Mouse (Mus musculus): ENCODE measurements around the gene Ubash3b. TPM values are rescaled to one million over a fixed set of nuclear protein-coding genes. Genes with fewer than 3 reads are reported as not detected.

The Ubash3b gene
- polyA plus RNA-seq, 1 experiment from 2014 or later, result 12.1 TPM

DNA sequence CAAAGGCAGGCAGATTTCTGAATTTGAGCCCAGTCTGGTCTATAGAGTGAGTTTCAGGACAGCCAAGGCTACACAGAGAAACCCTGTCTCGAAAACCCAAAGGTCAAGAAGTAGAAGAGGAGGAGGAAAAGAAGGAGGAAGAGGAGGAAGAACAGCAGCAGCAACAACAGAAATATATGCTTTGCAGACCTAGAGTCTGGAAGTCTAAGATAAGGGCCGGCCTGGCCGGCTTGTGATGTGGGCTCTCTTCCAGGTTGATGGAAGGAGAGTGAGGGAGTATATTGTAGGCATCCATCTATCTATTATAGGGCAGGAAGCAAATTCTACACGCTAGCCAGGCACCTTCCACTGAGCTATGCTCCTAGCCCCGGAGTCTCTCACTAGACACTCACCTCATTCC lies 92.0 kb downstream of the Ubash3b start:
- no peak for ATAC-seq (replicated peaks; ENCODE audit: insufficient number of reproducible peaks, low FRiP score, low TSS enrichment, low read depth)
- DNase-seq (ENCODE audit: low spot score), result no peak
- Histone ChIP-seq H3K9me3 (replicated peaks; ENCODE audit: control insufficient read depth, low read length) (no peaks in the 10 kb centered on the region), H3K9ac (replicated peaks; ENCODE audit: low read length) (no peak overlapping the region), H3K4me1 (ENCODE audit: control insufficient read depth, insufficient read depth, low read length) (no peaks in the 10 kb centered on the region), H3K27ac (replicated peaks; ENCODE audit: low read depth, low read length) (no peak overlapping the region), H3K27me3 (ENCODE audit: control insufficient read depth, insufficient read depth, low read length) (no peaks in the 10 kb centered on the region), H3K4me2 (ENCODE audit: low read depth, low read length) (no peak overlapping the region), H3K4me3 (ENCODE audit: low read depth, low read length) (no peak overlapping the region), H3K36me3 (replicated peaks; ENCODE audit: control insufficient read depth, insufficient read depth, low read depth, low read length) (no peaks in the 10 kb centered on the region)
- 91% methylated on average over 5 of the region's 5 CpGs for WGBS

DNA sequence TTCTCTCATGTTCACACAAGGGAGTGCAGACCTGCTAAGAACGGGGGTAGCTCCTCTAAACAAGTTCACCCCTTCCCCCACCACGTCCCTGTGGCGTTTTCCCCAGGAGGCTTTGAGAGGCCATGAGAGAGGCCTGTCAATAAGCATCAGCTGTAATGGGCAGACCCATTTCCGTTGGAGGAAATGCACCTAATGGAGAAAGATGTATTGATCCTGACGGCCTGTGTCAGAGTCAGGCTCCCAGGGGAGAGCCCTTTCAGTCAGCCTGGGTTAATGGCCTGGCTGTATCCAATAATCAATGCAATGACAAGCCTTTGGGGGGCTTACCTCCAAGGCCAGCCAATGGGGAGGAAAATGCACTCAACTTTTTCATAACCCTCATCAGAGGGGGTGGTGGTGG lies 100.1 kb downstream of the Ubash3b start:
- H3K36me3 ChIP-seq (replicated peaks; ENCODE audit: control insufficient read depth, insufficient read depth, low read depth, low read length), result no peaks in the 10 kb centered on the region
- no peak overlapping the region for H3K9ac ChIP-seq (replicated peaks; ENCODE audit: low read length)
- WGBS, result 34% methylated on average over 5 of the region's 5 CpGs
- H3K9me3 ChIP-seq (replicated peaks; ENCODE audit: control insufficient read depth, low read length), result no peaks in the 10 kb centered on the region
- ATAC-seq (replicated peaks; ENCODE audit: insufficient number of reproducible peaks, low FRiP score, low TSS enrichment, low read depth) (no peak; the same call in 1 of the 2 replicates), DNase-seq (ENCODE audit: low spot score) (no peak)
- no peak overlapping the region for H3K4me2 ChIP-seq (ENCODE audit: low read depth, low read length)
- H3K27me3 ChIP-seq (ENCODE audit: control insufficient read depth, insufficient read depth, low read length), result no peaks in the 10 kb centered on the region
- no peak overlapping the region for H3K27ac ChIP-seq (replicated peaks; ENCODE audit: low read depth, low read length)
- H3K4me1 ChIP-seq (ENCODE audit: control insufficient read depth, insufficient read depth, low read length), result no peaks in the 10 kb centered on the region; the same call in 1 of the 2 replicates
- no peak overlapping the region for H3K4me3 ChIP-seq (ENCODE audit: low read depth, low read length)

DNA sequence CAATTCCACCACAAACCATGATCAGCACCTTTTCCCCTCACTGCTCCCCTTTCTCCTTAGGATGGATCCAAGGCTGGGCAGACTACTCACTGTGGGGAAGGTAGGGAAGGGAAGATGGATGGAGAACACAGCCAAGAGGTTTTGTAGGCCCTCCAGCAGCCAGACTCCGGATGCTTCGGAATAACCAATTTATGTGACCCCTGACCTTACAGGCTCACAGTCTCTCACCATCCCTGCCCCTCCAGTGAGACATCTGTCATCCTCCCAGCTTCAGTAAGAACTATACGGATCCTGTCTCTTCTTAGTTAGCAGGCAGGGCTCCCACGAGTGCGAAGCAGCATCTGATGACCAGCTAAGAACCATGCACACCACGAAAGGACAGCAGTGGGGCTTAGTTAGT lies 100.9 kb downstream of the Ubash3b start:
- Histone ChIP-seq H3K9ac (replicated peaks; ENCODE audit: low read length) (no peak overlapping the region), H3K4me3 (ENCODE audit: low read depth, low read length) (no peak overlapping the region), H3K4me1 (ENCODE audit: control insufficient read depth, insufficient read depth, low read length) (no peaks in the 10 kb centered on the region; the same call in 1 of the 2 replicates), H3K27me3 (ENCODE audit: control insufficient read depth, insufficient read depth, low read length) (no peaks in the 10 kb centered on the region), H3K9me3 (replicated peaks; ENCODE audit: control insufficient read depth, low read length) (no peaks in the 10 kb centered on the region), H3K27ac (replicated peaks; ENCODE audit: low read depth, low read length) (no peak overlapping the region), H3K36me3 (replicated peaks; ENCODE audit: control insufficient read depth, insufficient read depth, low read depth, low read length) (no peaks in the 10 kb centered on the region), H3K4me2 (ENCODE audit: low read depth, low read length) (no peak overlapping the region)
- WGBS, result 67% methylated on average over 6 of the region's 6 CpGs
- no peak for DNase-seq (ENCODE audit: low spot score)
- no peak for ATAC-seq (replicated peaks; ENCODE audit: insufficient number of reproducible peaks, low FRiP score, low TSS enrichment, low read depth)

DNA sequence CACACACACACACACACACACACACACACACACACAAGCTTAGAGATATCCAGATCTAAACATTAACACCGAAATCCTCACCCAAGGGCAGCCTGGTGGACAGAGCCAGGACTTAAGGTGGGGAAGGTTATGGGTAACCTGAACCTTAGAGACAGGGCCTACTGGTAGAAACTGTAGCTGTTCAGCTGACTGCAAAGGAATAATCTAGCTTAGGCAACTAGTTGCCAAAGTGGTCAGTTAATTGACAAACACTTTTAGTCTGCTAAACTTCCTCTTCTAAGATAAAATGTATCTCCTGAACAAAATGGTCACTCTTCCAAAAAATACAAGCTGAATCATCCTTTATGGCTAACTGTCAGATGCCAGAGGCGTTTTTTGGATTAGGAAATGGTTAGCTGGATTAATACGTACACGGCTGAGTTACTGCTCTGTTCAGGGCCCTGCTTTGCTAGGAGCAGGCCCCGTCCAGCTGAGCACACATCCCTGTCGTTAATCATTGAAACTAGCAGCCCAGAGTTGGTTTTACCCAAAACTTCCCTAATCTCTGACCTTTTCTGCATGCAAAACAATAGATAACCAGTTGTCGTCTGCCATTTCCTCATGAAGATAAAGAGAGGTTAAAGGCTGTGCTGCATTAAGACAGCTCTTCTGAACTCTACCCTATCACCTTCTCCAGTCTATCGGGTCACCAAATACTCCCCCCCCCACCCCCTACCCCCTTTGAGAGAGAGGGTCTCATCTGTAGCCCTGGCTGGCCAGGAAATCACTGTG lies 102.5 kb downstream of the Ubash3b start:
- Histone ChIP-seq H3K9ac (replicated peaks; ENCODE audit: low read length) (no peak overlapping the region), H3K4me2 (ENCODE audit: low read depth, low read length) (no peak overlapping the region), H3K27me3 (ENCODE audit: control insufficient read depth, insufficient read depth, low read length) (no peaks in the 10 kb centered on the region), H3K4me1 (ENCODE audit: control insufficient read depth, insufficient read depth, low read length) (no peaks in the 10 kb centered on the region; the same call in 1 of the 2 replicates), H3K4me3 (ENCODE audit: low read depth, low read length) (no peak overlapping the region), H3K27ac (replicated peaks; ENCODE audit: low read depth, low read length) (no peak overlapping the region), H3K36me3 (replicated peaks; ENCODE audit: control insufficient read depth, insufficient read depth, low read depth, low read length) (no peaks in the 10 kb centered on the region), H3K9me3 (replicated peaks; ENCODE audit: control insufficient read depth, low read length) (no peaks in the 10 kb centered on the region)
- WGBS, result 71% methylated on average over 8 of the region's 8 CpGs
- ATAC-seq (replicated peaks; ENCODE audit: insufficient number of reproducible peaks, low FRiP score, low TSS enrichment, low read depth), result no peak
- DNase-seq (ENCODE audit: low spot score), result no peak

DNA sequence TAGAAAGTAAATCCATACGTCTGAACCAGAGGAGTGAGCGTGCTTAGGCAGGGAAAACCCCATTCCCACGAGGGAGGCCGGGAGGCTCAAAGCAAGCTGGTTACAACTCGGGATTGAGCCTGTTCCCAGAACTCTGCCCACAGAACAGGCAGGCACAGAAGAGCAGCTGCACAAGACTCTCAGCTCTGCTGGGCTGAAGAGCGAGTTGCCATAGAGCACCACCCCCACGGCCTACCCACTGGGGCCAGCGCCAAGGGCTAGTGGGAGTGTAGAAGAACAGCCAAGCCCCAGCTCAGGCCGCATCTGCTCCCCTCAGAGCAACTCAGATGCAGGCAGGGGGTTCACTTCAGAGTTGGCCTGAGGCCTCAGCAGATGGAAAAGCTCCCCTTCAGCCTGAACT lies 107.3 kb downstream of the Ubash3b start:
- WGBS, result 86% methylated on average over 9 of the region's 9 CpGs
- H3K27ac ChIP-seq (replicated peaks; ENCODE audit: low read depth, low read length), result no peak overlapping the region

DNA sequence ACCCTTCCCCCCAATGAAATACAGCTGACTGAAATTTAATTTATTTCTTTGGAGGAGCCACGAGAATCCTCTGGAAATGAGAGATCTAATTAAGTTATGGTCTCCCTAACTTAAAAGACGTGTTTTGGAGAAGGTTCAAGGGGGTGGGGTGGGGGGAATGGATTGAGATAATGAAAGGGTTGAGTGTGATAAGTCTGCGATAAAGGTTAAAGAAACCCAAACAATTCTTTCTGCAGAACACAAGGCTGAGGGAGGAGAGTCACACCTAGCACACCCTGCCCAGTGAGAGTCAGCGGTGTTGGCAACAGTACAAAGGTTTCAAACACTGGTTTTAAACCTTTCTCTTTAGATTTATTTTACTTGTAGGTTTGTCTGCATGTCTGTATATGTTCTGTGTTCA lies 108.0 kb downstream of the Ubash3b start:
- H3K4me2 ChIP-seq (ENCODE audit: low read depth, low read length), result no peak overlapping the region
- H3K9ac ChIP-seq (replicated peaks; ENCODE audit: low read length), result no peak overlapping the region
- no peak overlapping the region for H3K4me3 ChIP-seq (ENCODE audit: low read depth, low read length)
- WGBS, result 68% methylated on average over 4 of the region's 4 CpGs
- H3K27me3 ChIP-seq (ENCODE audit: control insufficient read depth, insufficient read depth, low read length), result no peaks in the 10 kb centered on the region
- no peak for ATAC-seq (replicated peaks; ENCODE audit: insufficient number of reproducible peaks, low FRiP score, low TSS enrichment, low read depth)
- H3K9me3 ChIP-seq (replicated peaks; ENCODE audit: control insufficient read depth, low read length), result no peaks in the 10 kb centered on the region
- H3K4me1 ChIP-seq (ENCODE audit: control insufficient read depth, insufficient read depth, low read length), result no peaks in the 10 kb centered on the region
- DNase-seq (ENCODE audit: low spot score), result no peak
- no peaks in the 10 kb centered on the region for H3K36me3 ChIP-seq (replicated peaks; ENCODE audit: control insufficient read depth, insufficient read depth, low read depth, low read length)
- H3K27ac ChIP-seq (replicated peaks; ENCODE audit: low read depth, low read length), result no peak overlapping the region

More for the DNA sequence above, 107.3 kb downstream of the Ubash3b start:
- H3K4me2 ChIP-seq (ENCODE audit: low read depth, low read length), result no peak overlapping the region
- H3K4me3 ChIP-seq (ENCODE audit: low read depth, low read length), result no peak overlapping the region
- DNase-seq (ENCODE audit: low spot score) (no peak), ATAC-seq (replicated peaks; ENCODE audit: insufficient number of reproducible peaks, low FRiP score, low TSS enrichment, low read depth) (no peak)
- no peak overlapping the region for H3K9ac ChIP-seq (replicated peaks; ENCODE audit: low read length)
- H3K4me1 ChIP-seq (ENCODE audit: control insufficient read depth, insufficient read depth, low read length), result no peaks in the 10 kb centered on the region
- H3K9me3 ChIP-seq (replicated peaks; ENCODE audit: control insufficient read depth, low read length), result no peaks in the 10 kb centered on the region
- H3K36me3 ChIP-seq (replicated peaks; ENCODE audit: control insufficient read depth, insufficient read depth, low read depth, low read length), result no peaks in the 10 kb centered on the region
- H3K27me3 ChIP-seq (ENCODE audit: control insufficient read depth, insufficient read depth, low read length), result no peaks in the 10 kb centered on the region

DNA sequence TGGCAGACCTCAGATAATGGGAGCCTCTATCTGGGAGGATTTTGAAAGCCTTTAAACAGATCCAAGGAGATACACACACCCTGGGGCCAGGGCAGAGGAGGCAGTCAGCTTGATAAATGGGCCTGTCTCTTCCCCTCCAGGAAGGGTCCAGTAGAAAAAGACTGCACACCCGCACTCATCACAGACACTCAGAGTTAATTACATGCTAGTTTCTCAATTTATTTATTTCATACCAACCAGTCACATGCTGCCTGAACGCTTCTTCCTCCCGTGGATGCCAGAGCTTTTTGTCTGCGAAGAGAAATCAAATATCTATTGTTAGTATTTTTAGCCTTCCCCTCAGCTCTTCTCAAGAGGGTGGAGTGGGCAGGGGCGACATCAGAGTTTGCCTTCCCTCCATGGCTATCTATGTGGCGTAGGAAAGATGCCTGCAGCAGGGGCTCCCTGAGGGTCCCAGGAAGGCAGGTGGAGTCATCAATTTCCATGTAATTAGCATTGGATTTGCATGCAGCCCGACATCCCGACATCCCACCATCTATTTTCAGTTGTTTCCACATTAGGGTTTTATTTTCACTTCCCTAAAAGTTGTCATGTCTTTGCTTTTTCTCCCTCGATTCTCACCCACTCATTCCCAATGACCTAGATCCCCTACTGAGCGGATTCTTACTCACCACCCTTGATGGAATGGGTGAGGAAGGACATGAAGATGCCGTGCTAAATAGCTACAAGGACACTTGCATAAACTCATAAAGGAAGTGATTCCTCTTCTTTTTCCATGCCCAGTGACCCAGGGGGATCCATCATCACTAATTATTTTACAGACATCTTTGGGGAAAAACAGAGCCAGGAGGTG lies 110.2 kb downstream of the Ubash3b start:
- no peaks in the 10 kb centered on the region for H3K4me1 ChIP-seq (ENCODE audit: control insufficient read depth, insufficient read depth, low read length)
- ATAC-seq (replicated peaks; ENCODE audit: insufficient number of reproducible peaks, low FRiP score, low TSS enrichment, low read depth) (no peak), DNase-seq (ENCODE audit: low spot score) (no peak)
- H3K4me3 ChIP-seq (ENCODE audit: low read depth, low read length), result no peak overlapping the region
- no peak overlapping the region for H3K27ac ChIP-seq (replicated peaks; ENCODE audit: low read depth, low read length)
- H3K4me2 ChIP-seq (ENCODE audit: low read depth, low read length), result no peak overlapping the region
- H3K9me3 ChIP-seq (replicated peaks; ENCODE audit: control insufficient read depth, low read length), result no peaks in the 10 kb centered on the region
- no peak overlapping the region for H3K9ac ChIP-seq (replicated peaks; ENCODE audit: low read length)
- WGBS, result 65% methylated on average over 11 of the region's 11 CpGs
- no peaks in the 10 kb centered on the region for H3K36me3 ChIP-seq (replicated peaks; ENCODE audit: control insufficient read depth, insufficient read depth, low read depth, low read length)
- no peaks in the 10 kb centered on the region for H3K27me3 ChIP-seq (ENCODE audit: control insufficient read depth, insufficient read depth, low read length)
